Mouse (Mus musculus) liver, adult 2 months (tissue): ENCODE results near the gene Herc6. TPM values are rescaled to one million over a fixed set of nuclear protein-coding genes. Genes with fewer than 3 reads are reported as not detected.

Experiments
- DNase-seq: peaks from one replicate; pipeline ENCODE4 v3.0.0-alpha.2; 2011; ENCODE audit warnings: low read depth, low spot score; ENCODE audit errors: extremely low read depth
- H3K27ac ChIP-seq: fragments of 200-500 bp; replicated peaks from 2 replicates; pipeline ENCODE4 v1.5.1; 2012; ENCODE audit warnings: low read depth, mild to moderate bottlenecking, control low read depth, inconsistent platforms, low read length; ENCODE audit not compliant: insufficient read depth
- H3K27me3 ChIP-seq: fragments of 200-500 bp; 2 replicates; pipeline ENCODE4 v1.6.1; 2012; ENCODE audit warnings: mild to moderate bottlenecking, moderate library complexity, low read length, inconsistent platforms; ENCODE audit not compliant: control insufficient read depth, insufficient read depth
- H3K36me3 ChIP-seq: fragments of 200-500 bp; 2 replicates; pipeline ENCODE4 v1.6.1; 2012; ENCODE audit warnings: low read length, inconsistent platforms; ENCODE audit not compliant: control insufficient read depth, insufficient read depth
- H3K4me1 ChIP-seq: fragments of 200-500 bp; 2 replicates; pipeline ENCODE4 v1.6.1; 2011; ENCODE audit warnings: low read length; ENCODE audit not compliant: control insufficient read depth, insufficient read depth
- H3K4me3 ChIP-seq: fragments of 200-500 bp; 2 replicates; pipeline ENCODE4 v1.5.1; 2011; ENCODE audit warnings: low read depth, mild to moderate bottlenecking, control low read depth, low read length, moderate library complexity; ENCODE audit not compliant: insufficient read depth
- H3K79me2 ChIP-seq: fragments of 200-500 bp; 2 replicates; pipeline ENCODE4 v1.6.1; 2012; ENCODE audit warnings: inconsistent platforms, mild to moderate bottlenecking, low read length, moderate library complexity; ENCODE audit not compliant: control insufficient read depth, insufficient read depth
- H3K9ac ChIP-seq: fragments of 200-500 bp; 2 replicates; pipeline ENCODE4 v1.6.1; 2012; ENCODE audit warnings: low read depth, mild to moderate bottlenecking, control low read depth, inconsistent platforms, low read length
- CTCF ChIP-seq: fragments of 200-500 bp; IDR thresholded peaks from 2 replicates; pipeline ENCODE4 v1.5.1; 2011; ENCODE audit warnings: low read depth, low read length, control low read depth
- POLR2A ChIP-seq: fragments of 200-500 bp; IDR thresholded peaks from 2 replicates; pipeline ENCODE4 v1.6.1; 2011; ENCODE audit warnings: low read length, control low read depth; ENCODE audit not compliant: insufficient read depth; ENCODE audit errors: extremely low read depth
- WGBS: fragments of 180-500 bp; shearing (Covaris S2); methylation state at CpG from one replicate; pipeline ENCODE4 v1.1.7; 2018; 5-methylcytosine and 5-hydroxymethylcytosine counted together
- polyA plus RNA-seq: library from polyadenylated mRNA; depleted of rRNA; stranded (reverse); fragments of >200 nt; gene quantifications from 2 replicates; pipeline ENCODE4 v1.2.3, GENCODE M21; 2012; rRNA removed
- total RNA-seq: library from RNA; depleted of rRNA; stranded (reverse); fragments of >200 nt; gene quantifications from 2 replicates; pipeline ENCODE4 v1.2.3, GENCODE M21; 2014; rRNA removed

Gene Herc6
- total and polyA plus RNA-seq, 2 experiments: 9.1 to 18.6 TPM

GRCm38 (mm10) chr6:57702376-57702742 is 121.6 kb downstream of the Herc6 start, which contains the start of gene Lancl2:
Gene Lancl2, plus strand, starts transcription at chr6:57702540.
- under 1% methylated on average over 10 of the region's 10 CpGs for WGBS
- peaks cover 2% of the 10 kb centered on the region; the same call in 1 of the 2 replicates for H3K79me2 ChIP-seq
- peak within 1 kb of the TSS; percentile 83 for H3K9ac ChIP-seq
- H3K4me1 ChIP-seq: peaks cover 2% of the 10 kb centered on the region; the same call in 1 of the 2 replicates
- H3K27ac ChIP-seq: peak within 1 kb of the TSS; percentile 91
- peak within 1 kb of the TSS; percentile 85 for H3K4me3 ChIP-seq
- H3K27me3 ChIP-seq: no peaks in the 10 kb centered on the region
- no peak for DNase-seq
- TF ChIP-seq POLR2A (no peak), CTCF (no peak)
- H3K36me3 ChIP-seq: no peaks in the 10 kb centered on the region

- DNase-seq: peak; percentile 89
- no peaks in the 10 kb centered on the region for H3K27me3 ChIP-seq
- H3K4me3 ChIP-seq: peak overlapping the region; percentile 85
- H3K27ac ChIP-seq: peak overlapping the region; percentile 91
- H3K9ac ChIP-seq: peak overlapping the region; percentile 83
- H3K36me3 ChIP-seq: no peaks in the 10 kb centered on the region
- H3K4me1 ChIP-seq: peaks cover 2% of the 10 kb centered on the region; the same call in 1 of the 2 replicates
- H3K79me2 ChIP-seq: peaks cover 2% of the 10 kb centered on the region; the same call in 1 of the 2 replicates
- TF ChIP-seq CTCF (no peak), POLR2A (peak; percentile 65; the same call in 1 of the 2 replicates)
- under 1% methylated on average over 59 of the region's 59 CpGs for WGBS
These were observed 122.1 kb downstream of the Herc6 start for GRCm38 (mm10) chr6:57702743-57703499.

GRCm38 (mm10) chr6:57703703-57704102 is 122.9 kb downstream of the Herc6 start:
- H3K79me2 ChIP-seq: peaks cover 2% of the 10 kb centered on the region; the same call in 1 of the 2 replicates
- TF ChIP-seq CTCF: no peak
- no peak for TF ChIP-seq POLR2A
- peaks cover 2% of the 10 kb centered on the region; the same call in 1 of the 2 replicates for H3K4me1 ChIP-seq
- H3K9ac ChIP-seq: peak overlapping the region; percentile 63
- DNase-seq: no peak
- H3K4me3 ChIP-seq: peak overlapping the region; percentile 85
- H3K27me3 ChIP-seq: no peaks in the 10 kb centered on the region
- H3K27ac ChIP-seq: no peak overlapping the region
- no peaks in the 10 kb centered on the region for H3K36me3 ChIP-seq
- WGBS: 40% methylated on average over 2 of the region's 2 CpGs

GRCm38 (mm10) chr6:57706721-57707120 is 125.9 kb downstream of the Herc6 start:
- Histone ChIP-seq H3K27ac (no peak overlapping the region), H3K4me3 (no peak overlapping the region; the same call in 1 of the 2 replicates), H3K27me3 (no peaks in the 10 kb centered on the region), H3K4me1 (peaks cover 2% of the 10 kb centered on the region; the same call in 1 of the 2 replicates), H3K9ac (no peak overlapping the region), H3K36me3 (no peaks in the 10 kb centered on the region), H3K79me2 (peaks cover 2% of the 10 kb centered on the region; the same call in 1 of the 2 replicates)
- TF ChIP-seq CTCF (no peak), POLR2A (no peak)
- peak; percentile 59 for DNase-seq
- WGBS: 46% methylated on average over 1 of the region's 1 CpGs

GRCm38 (mm10) chr6:57711726-57712125 is 130.9 kb downstream of the Herc6 start:
- Histone ChIP-seq H3K4me1 (no peaks in the 10 kb centered on the region), H3K36me3 (no peaks in the 10 kb centered on the region), H3K4me3 (no peak overlapping the region), H3K27me3 (no peaks in the 10 kb centered on the region), H3K27ac (no peak overlapping the region), H3K9ac (no peak overlapping the region), H3K79me2 (no peaks in the 10 kb centered on the region; the same call in 1 of the 2 replicates)
- no peak for DNase-seq
- TF ChIP-seq POLR2A (no peak), CTCF (no peak)
- WGBS: 52% methylated on average over 1 of the region's 1 CpGs

Other genes with a start within 250 kb of the Herc6 start
- not detected in 2 replicates for gene Vmn1r17, start 217.3 kb upstream of the Herc6 start, total RNA-seq
- gene Vmn1r17, start 217.3 kb upstream of the Herc6 start, polyA plus RNA-seq: not detected in 2 replicates
- not detected in 2 replicates for gene Vmn1r18, start 185.2 kb upstream of the Herc6 start, total RNA-seq
- not detected in 2 replicates for gene Vmn1r18, start 185.2 kb upstream of the Herc6 start, polyA plus RNA-seq
- not detected in 2 replicates for gene Vmn1r19, start 177.2 kb upstream of the Herc6 start, total RNA-seq
- not detected in 2 replicates for gene Vmn1r19, start 177.2 kb upstream of the Herc6 start, polyA plus RNA-seq
- not detected in 2 replicates for gene Vmn1r20, start 152.1 kb upstream of the Herc6 start, total RNA-seq
- not detected in 2 replicates for gene Vmn1r20, start 152.1 kb upstream of the Herc6 start, polyA plus RNA-seq
- gene Ppm1k, start 45.5 kb upstream of the Herc6 start, total RNA-seq: 137 and 148 TPM in 2 replicates
- gene Ppm1k, start 45.5 kb upstream of the Herc6 start, polyA plus RNA-seq: 10.4 and 12.5 TPM in 2 replicates
- 20.3 and 20.9 TPM in 2 replicates for gene Pyurf, start 111.1 kb downstream of the Herc6 start, total RNA-seq
- 16.1 and 20.5 TPM in 2 replicates for gene Pyurf, start 111.1 kb downstream of the Herc6 start, polyA plus RNA-seq
- gene Lancl2, start 121.5 kb downstream of the Herc6 start, total RNA-seq: 7.5 and 7.7 TPM in 2 replicates
- gene Lancl2, start 121.5 kb downstream of the Herc6 start, polyA plus RNA-seq: 1.5 and 3.2 TPM in 2 replicates
- gene Vopp1, start 244.2 kb downstream of the Herc6 start, total RNA-seq: 3.0 and 3.9 TPM in 2 replicates
- 1.4 and 1.6 TPM in 2 replicates for gene Vopp1, start 244.2 kb downstream of the Herc6 start, polyA plus RNA-seq